Mouse (Mus musculus) megakaryocyte, embryonic 14.5 days (primary cell): ENCODE results near the gene Ube2e2.

Experiments used
- FLI1 ChIP-seq: IDR thresholded peaks from 2 replicates; pipeline ENCODE4 v1.6.1; 2012; ENCODE audit warnings: low read length, inconsistent platforms, mixed read lengths
- GATA1 ChIP-seq: IDR thresholded peaks from 3 replicates; pipeline ENCODE4 v1.6.1; 2012; ENCODE audit warnings: mixed read lengths, low read length, inconsistent platforms, borderline replicate concordance

DNA sequence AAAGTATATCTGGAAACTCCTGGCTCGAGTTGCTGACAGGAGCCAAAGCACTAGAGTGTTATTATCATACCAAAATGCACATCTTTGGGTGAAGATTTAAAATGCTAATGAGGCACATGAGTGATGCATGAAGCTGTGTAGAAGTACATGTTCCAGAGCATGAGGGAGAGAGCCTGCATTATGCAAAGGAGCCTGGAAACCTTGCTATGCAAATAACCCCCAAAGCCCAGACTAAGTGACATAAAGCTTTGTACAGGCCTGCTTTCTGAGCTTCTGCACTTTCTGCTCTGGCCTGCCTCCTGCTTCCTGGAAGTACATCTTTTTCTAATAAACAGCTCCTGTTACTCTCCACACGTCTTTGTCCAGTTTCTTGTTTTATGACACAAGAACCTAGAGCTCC is 363.2 kb downstream of the Ube2e2 start:
- TF ChIP-seq GATA1 (no peak), FLI1 (no peak)
